Mouse (Mus musculus): ENCODE measurements around the gene Guca1b.

Gene Guca1b

GRCm38 (mm10) chr17:47395376-47395913 lies 10.3 kb downstream of the Guca1b start:
- POLR2A ChIA-PET = interaction anchor here (0.5 to 3.9 kb wide), 58 partner anchors 8 to 562 kb away, joined by 3 to 25 read pairs (median 4); partner anchors contain the start of genes Taf8 (in 2 of the 4), Ccnd3 (in 1 of the 4), Guca1b (in 1 of the 4) and Mrps10 (in 1 of the 4)
- CTCF ChIA-PET = interaction anchor here (0.5 to 2.2 kb wide), 36 partner anchors 9 to 704 kb away, joined by 3 to 16 read pairs (median 3); partner anchors contain the start of genes AI661453 (in 1 of the 4), Guca1b (in 1 of the 4) and Taf8 (in 1 of the 4)

DNA sequence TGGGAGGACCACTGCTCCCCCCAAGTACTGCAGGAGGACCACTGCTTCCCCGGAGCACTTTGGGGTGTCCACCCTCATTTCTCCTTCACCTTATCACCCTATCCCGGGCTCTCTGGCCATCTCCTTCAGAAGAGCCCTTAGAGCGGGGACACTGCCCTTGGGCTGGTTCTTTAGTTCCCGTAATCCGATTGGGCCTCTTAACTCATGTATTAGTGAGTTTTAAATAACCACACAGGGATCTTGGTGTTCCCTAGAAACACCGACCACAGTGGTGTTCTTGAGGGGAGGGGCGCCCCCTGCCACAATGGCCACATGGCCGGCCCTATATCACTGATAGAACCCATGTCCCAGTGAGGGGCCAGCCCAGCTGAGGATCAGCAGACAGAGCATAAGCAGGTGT lies 13.9 kb downstream of the Guca1b start:
- CTCF ChIA-PET = interaction anchor here in 1 of 4 experiments (0.6 kb wide), 1 partner anchor 274 kb away, joined by 5 read pairs; no protein-coding TSS in a partner anchor
- POLR2A ChIA-PET = interaction anchor here in 1 of 4 experiments (0.7 kb wide), 1 partner anchor 19 kb away, joined by 3 read pairs; no protein-coding TSS in a partner anchor

DNA sequence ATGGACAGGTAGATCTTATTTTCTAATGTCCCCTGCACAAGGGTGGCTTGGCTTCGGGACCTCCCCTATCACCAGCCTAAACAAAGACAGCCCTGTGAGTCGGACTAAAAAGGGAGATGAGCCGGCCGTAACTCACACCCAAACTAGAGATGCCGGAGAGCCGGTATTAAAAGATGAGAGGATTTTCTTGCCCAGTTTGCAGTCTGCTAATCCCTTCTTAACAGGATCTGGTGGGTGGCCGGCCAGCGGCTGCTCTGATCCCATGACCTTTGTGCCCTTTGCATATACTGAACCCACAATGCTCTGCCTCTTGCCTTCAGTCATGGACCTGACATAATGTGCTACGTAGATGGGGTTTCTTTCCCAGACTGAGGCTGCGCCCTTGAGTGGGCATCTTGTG lies 15.3 kb downstream of the Guca1b start, which contains the start of gene Guca1a:
Guca1a (minus strand) TSS at position 134 of the 400 bp plus-strand sequence.
- ChIA-PET POLR2A (interaction anchor here in 1 of 4 experiments (1.1 kb wide), 1 partner anchor 194 kb away, joined by 5 read pairs; no protein-coding TSS in a partner anchor), CTCF (interaction anchor here in 1 of 4 experiments (0.6 kb wide), 1 partner anchor 180 kb away, joined by 4 read pairs; no protein-coding TSS in a partner anchor)

GRCm38 (mm10) chr17:47407717-47408557 lies 22.7 kb downstream of the Guca1b start:
- POLR2A ChIA-PET = interaction anchor here in 3 of 4 experiments (0.6 to 3.4 kb wide), 7 partner anchors 12 to 471 kb away, joined by 3 to 12 read pairs (median 5); no protein-coding TSS in a partner anchor
- CTCF ChIA-PET = interaction anchor here (0.6 to 2.0 kb wide), 22 partner anchors 9 to 337 kb away, joined by 3 to 13 read pairs (median 3); no protein-coding TSS in a partner anchor

- ChIA-PET CTCF (interaction anchor here (0.6 to 2.5 kb wide), 17 partner anchors 11 to 178 kb away, joined by 3 to 16 read pairs (median 4); no protein-coding TSS in a partner anchor), POLR2A (interaction anchor here in 3 of 4 experiments (0.5 to 3.4 kb wide), 7 partner anchors 13 to 472 kb away, joined by 3 to 12 read pairs (median 6); no protein-coding TSS in a partner anchor)
Measured at GRCm38 (mm10) chr17:47408558-47408898, 23.3 kb downstream of the Guca1b start.

DNA sequence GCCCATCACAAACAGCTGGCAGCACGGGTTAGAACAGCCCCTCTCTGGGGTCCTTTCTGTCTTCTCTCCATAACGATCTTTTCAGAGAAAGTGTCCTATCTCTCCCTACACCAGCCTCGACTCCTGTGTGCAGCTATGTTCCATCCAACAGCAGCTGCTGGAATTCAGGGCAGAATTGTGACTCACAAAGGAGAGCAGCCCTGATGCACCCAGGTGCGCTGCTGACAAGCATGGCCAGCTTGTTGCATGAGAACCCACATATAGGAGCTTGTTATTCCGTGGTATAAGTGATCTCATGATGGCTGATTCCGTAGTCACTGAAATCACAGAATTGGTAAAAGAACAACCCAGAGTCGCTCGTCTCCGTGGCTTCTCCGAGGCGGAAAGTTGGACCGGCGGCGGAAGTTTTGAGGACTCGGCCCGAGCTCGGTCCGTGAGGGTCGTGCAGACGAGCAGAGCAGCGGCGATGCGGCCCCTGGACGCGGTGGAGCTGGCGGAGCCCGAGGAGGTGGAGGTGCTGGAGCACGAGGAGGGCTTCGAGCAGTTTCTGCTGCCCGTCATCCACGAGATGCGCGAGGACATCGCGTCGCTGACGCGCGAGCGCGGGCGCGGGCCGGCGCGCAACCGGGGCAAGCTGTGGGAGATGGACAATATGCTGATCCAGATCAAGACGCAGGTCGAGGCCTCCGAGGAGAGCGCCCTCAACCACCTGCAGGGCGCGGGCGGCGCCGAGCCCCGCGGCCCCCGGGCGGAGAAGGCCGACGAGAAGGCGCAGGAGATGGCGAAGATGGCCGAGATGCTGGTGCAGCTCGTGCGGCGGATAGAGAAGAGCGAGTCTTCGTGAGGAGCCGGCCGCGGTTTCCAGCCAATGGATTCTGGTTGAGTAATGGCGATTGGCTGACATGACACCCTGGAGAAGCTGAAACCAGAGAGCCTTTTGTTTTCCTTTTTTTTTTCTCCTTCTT lies 25.0 kb downstream of the Guca1b start:
- CTCF ChIA-PET = interaction anchor here (0.8 to 2.5 kb wide), 15 partner anchors 9 to 622 kb away, joined by 3 to 16 read pairs (median 3); no protein-coding TSS in a partner anchor
- POLR2A ChIA-PET = interaction anchor here in 3 of 4 experiments (0.6 to 1.7 kb wide), 10 partner anchors 10 to 519 kb away, joined by 3 to 5 read pairs (median 4); no protein-coding TSS in a partner anchor

GRCm38 (mm10) chr17:47420195-47420594 lies 35.0 kb downstream of the Guca1b start:
- ChIA-PET POLR2A (interaction anchor here in 3 of 4 experiments (0.6 to 1.5 kb wide), 11 partner anchors 8 to 422 kb away, joined by 3 to 5 read pairs (median 3); partner anchors contain the start of gene AI661453 (in 1 of the 3)), CTCF (interaction anchor here in 2 of 4 experiments (1.0 to 1.8 kb wide), 2 partner anchors 11 to 53 kb away, joined by 3 to 4 read pairs; no protein-coding TSS in a partner anchor)

DNA sequence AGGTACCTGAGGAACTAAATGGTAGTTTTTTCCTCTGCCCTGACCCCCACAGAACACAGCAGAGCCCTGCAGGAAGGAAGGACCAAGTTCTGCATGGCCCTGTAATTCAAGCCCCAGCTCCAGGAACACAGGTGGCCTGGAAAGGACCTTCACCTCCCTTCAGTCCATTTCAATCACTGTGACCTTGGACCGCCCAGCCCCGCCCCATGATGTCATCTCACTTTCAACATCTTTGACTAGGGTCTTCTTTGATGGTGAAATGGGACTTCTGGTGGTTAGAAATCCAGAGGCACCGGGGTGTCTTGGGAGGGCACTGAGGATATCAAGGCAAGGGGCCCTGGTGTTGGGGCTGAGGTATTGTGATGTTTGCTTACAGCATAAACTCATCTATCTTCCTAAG lies 36.4 kb downstream of the Guca1b start:
- ChIA-PET POLR2A (interaction anchor here in 2 of 4 experiments (0.5 to 1.4 kb wide), 3 partner anchors 20 to 57 kb away, joined by 3 to 4 read pairs (median 3); no protein-coding TSS in a partner anchor), CTCF (no interaction called here)

DNA sequence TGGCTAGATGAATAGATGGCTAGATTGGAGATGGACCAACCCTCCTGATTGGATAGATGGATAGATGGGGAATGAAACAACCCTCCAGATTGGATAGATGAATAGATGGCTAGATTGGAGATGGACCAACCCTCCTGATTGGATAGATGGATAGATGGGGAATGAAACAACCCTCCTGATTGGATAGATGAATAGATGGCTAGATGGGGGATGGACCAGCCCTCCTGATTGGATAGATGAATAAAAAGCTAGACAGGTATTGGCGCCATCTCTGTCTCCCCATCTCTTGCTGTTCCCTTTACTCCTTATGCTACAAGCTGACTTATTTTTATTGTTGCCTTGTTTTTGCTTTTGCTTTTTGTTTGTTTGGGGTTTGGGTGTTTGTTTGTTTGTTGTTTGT lies 37.4 kb downstream of the Guca1b start:
- CTCF ChIA-PET = interaction anchor here in 1 of 4 experiments (1.1 kb wide), 1 partner anchor 61 kb away, joined by 5 read pairs; no protein-coding TSS in a partner anchor
- POLR2A ChIA-PET = interaction anchor here in 1 of 4 experiments (0.6 kb wide), 1 partner anchor 54 kb away, joined by 3 read pairs; no protein-coding TSS in a partner anchor

GRCm38 (mm10) chr17:47424186-47424585 lies 39.0 kb downstream of the Guca1b start:
- POLR2A ChIA-PET = interaction anchor here in 2 of 4 experiments (0.7 to 1.6 kb wide), 6 partner anchors 8 to 174 kb away, joined by 3 to 4 read pairs (median 3); no protein-coding TSS in a partner anchor
- CTCF ChIA-PET = interaction anchor here in 1 of 4 experiments (0.6 to 1.0 kb wide), 2 partner anchors 29 to 346 kb away, joined by 3 read pairs; no protein-coding TSS in a partner anchor

GRCm38 (mm10) chr17:47427316-47427715 lies 42.1 kb downstream of the Guca1b start:
- POLR2A ChIA-PET = interaction anchor here in 3 of 4 experiments (0.5 to 3.3 kb wide), 11 partner anchors 8 to 84 kb away, joined by 3 to 12 read pairs (median 3); no protein-coding TSS in a partner anchor
- CTCF ChIA-PET = interaction anchor here (0.5 to 2.7 kb wide), 18 partner anchors 11 to 470 kb away, joined by 3 to 17 read pairs (median 4); partner anchors contain the start of gene Guca1b (in 1 of the 4)

DNA sequence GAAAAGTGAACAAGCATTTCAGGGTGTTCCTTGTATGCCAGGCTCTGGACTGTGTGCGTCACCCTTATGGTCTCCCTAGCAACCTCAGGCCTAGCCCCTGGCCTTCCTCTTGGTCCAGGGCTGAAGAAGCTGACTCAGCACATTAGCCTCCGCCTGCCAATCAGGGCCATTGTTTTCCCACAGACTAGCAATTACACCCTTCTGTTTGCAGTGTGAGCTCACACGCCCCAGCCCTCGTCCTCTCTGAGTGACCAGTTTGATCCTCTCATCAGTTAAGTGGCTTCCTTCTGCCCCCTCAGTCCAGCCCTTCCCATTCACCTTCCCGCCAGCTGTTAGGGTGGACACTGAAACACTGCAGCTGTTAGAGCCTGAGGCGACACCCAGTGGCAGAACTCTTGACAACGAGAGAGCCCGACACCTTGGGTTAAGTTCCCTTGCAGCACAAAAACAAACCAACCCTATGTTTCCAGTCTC lies 43.7 kb downstream of the Guca1b start:
- ChIA-PET CTCF (interaction anchor here (0.7 to 2.7 kb wide), 24 partner anchors 10 to 313 kb away, joined by 3 to 17 read pairs (median 4); partner anchors contain the start of gene Guca1b (in 2 of the 4)), POLR2A (interaction anchor here in 3 of 4 experiments (0.6 to 3.3 kb wide), 15 partner anchors 9 to 224 kb away, joined by 3 to 12 read pairs (median 3); partner anchors contain the start of gene Guca1b (in 1 of the 3))

DNA sequence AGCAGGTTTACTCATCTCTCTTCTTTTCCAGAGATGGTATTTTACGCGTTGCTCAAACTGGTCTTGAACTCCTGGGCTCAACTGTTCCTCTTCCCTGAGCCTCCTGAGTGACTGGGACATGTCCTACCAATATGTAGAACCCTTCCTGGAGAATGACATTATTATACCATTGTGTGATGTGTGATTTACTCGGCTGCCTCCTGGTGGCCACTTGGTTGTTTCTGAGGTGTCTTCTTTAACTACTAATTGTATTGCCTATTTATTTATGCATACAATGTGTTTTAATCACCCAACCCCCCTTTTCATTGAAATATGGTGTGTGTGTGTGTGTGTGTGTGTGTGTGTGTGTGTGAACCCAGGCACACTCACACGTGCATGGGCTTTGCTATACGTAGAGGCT lies 45.6 kb downstream of the Guca1b start:
- ChIA-PET CTCF (interaction anchor here in 2 of 4 experiments (0.9 to 1.4 kb wide), 2 partner anchors 39 to 51 kb away, joined by 3 read pairs; no protein-coding TSS in a partner anchor), POLR2A (interaction anchor here in 1 of 4 experiments (0.6 kb wide), 1 partner anchor 115 kb away, joined by 4 read pairs; no protein-coding TSS in a partner anchor)

DNA sequence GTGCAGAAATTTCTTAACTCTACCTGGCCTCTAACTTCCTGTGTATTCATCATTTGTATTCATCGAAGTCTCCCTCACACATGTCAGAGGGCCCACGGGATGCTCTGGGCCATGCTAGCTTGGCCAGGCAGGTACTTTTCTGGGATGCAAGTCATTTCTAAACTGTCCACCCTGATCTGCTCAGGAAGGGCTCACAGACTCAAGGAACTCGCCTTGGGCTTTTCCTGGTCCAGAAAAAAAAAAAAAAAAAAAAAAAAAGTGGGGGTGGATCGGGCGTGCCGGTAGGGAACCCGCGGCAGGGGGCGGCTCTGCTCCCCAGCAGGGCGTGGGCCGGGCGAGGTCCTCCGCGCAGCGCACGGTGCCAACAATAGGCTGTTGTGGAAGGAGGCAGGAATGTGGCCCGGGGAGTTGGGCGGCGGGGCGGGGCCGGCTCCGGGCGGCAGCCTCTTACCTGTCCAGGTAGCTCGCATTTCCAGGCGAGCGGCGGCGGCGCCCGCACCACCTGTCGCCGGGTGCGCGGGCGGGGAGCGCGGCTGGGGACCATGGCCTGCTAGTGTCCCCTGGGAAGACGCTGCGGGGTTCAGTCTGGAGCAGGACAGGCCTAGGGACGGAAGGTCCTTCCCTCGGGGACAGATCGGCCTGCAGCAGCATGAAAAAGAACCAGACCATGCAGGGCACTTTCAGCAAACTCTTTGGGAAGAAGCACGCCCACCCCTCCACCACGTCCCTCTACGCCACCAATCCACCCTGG lies 51.1 kb downstream of the Guca1b start, which contains the start of gene AI661453:
AI661453 (plus strand) TSS at position 460 of the 751 bp plus-strand sequence.
- CTCF ChIA-PET = interaction anchor here (0.7 to 1.4 kb wide), 11 partner anchors 10 to 674 kb away, joined by 3 to 9 read pairs (median 3); no protein-coding TSS in a partner anchor
- POLR2A ChIA-PET = interaction anchor here in 3 of 4 experiments (0.6 to 1.5 kb wide), 13 partner anchors 9 to 763 kb away, joined by 3 to 7 read pairs (median 4); partner anchors contain the start of gene Taf8 (in 1 of the 3)

GRCm38 (mm10) chr17:47436907-47437547 lies 51.8 kb downstream of the Guca1b start, which contains the start of gene 1700001C19Rik:
Gene 1700001C19Rik (minus strand): TSS chr17:47437376.
- ChIA-PET POLR2A (interaction anchor here in 2 of 4 experiments (0.6 to 1.5 kb wide), 6 partner anchors 12 to 303 kb away, joined by 3 to 4 read pairs (median 3); partner anchors contain the start of gene Taf8 (in 1 of the 2)), CTCF (interaction anchor here in 2 of 4 experiments (0.7 to 1.7 kb wide), 7 partner anchors 13 to 206 kb away, joined by 3 to 8 read pairs (median 3); no protein-coding TSS in a partner anchor)

Data from embryonic stem cell, embryonic (primary cell).